Mouse (Mus musculus) heart, embryonic 14.5 days (tissue): Measurements from ENCODE around the gene Asic2. TPM values are rescaled to one million over a fixed set of nuclear protein-coding genes. Genes with fewer than 3 reads are reported as not detected.

ENCODE experiments used
- ATAC-seq: fragments of 200-750 bp; cut with Nextera tagmentation; 2 replicates; pipeline ENCODE4 v1.8.0; 2017; ENCODE audit warnings: low read depth, moderate TSS enrichment; ENCODE audit not compliant: insufficient number of reproducible peaks, insufficient read depth, low FRiP score
- H3K27ac ChIP-seq, 2 experiments: fragments of 200-500 bp in 1 of 2; fragments of 300-500 bp in 1 of 2; sonication (generic) in 1 of 2; replicated peaks in 1 of 2; 2 replicates each; pipeline ENCODE4 v1.5.1; 2012 to 2014; ENCODE audit warnings: low read depth in 2 of 2, low read length in 2 of 2, control low read depth in 1 of 2, mild to moderate bottlenecking in 1 of 2, mixed read lengths in 1 of 2; ENCODE audit not compliant: control insufficient read depth in 1 of 2, insufficient read depth in 1 of 2
- H3K27me3 ChIP-seq: fragments of 300-500 bp; sonication (generic); 2 replicates; pipeline ENCODE4 v1.6.1; 2014; ENCODE audit warnings: mild to moderate bottlenecking, low read length, control low read depth; ENCODE audit not compliant: control insufficient read depth, insufficient read depth
- H3K36me3 ChIP-seq: fragments of 300-500 bp; sonication (generic); 2 replicates; pipeline ENCODE4 v1.6.1; 2014; ENCODE audit warnings: mild to moderate bottlenecking, control low read depth, low read length, mixed read lengths; ENCODE audit not compliant: control insufficient read depth, insufficient read depth
- H3K4me1 ChIP-seq, 2 experiments: fragments of 200-500 bp in 1 of 2; fragments of 300-500 bp in 1 of 2; sonication (generic) in 1 of 2; 2 replicates each; pipeline ENCODE4 v1.6.1; 2012 to 2014; ENCODE audit warnings: low read length in 2 of 2, control low read depth in 1 of 2, mixed read lengths in 1 of 2; ENCODE audit not compliant: control insufficient read depth in 2 of 2, insufficient read depth in 2 of 2
- H3K4me2 ChIP-seq: fragments of 300-500 bp; sonication (generic); 2 replicates; pipeline ENCODE4 v1.6.1; 2014; ENCODE audit warnings: mild to moderate bottlenecking, low read length
- H3K4me3 ChIP-seq, 2 experiments: fragments of 200-500 bp in 1 of 2; fragments of 300-500 bp in 1 of 2; sonication (generic) in 1 of 2; 2 replicates each; pipeline ENCODE4 v1.5.1; 2012 to 2014; ENCODE audit warnings: low read length in 2 of 2, mild to moderate bottlenecking in 2 of 2, control low read depth in 1 of 2, low read depth in 1 of 2, moderate library complexity in 1 of 2; ENCODE audit not compliant: control insufficient read depth in 1 of 2, insufficient read depth in 1 of 2
- H3K9ac ChIP-seq: fragments of 300-500 bp; sonication (generic); 2 replicates; pipeline ENCODE4 v1.6.1; 2014; ENCODE audit warnings: mild to moderate bottlenecking, low read length
- H3K9me3 ChIP-seq: fragments of 300-500 bp; sonication (generic); 2 replicates; pipeline ENCODE4 v1.6.1; 2016; ENCODE audit warnings: low read length, control low read depth; ENCODE audit not compliant: control insufficient read depth
- WGBS: fragments of 180-500 bp; shearing (Covaris S2); extraction: QIAGEN DNeasy Blood & Tissue Kit; methylation state at CpG from one replicate; pipeline ENCODE4 v1.1.7; 2014; 5-methylcytosine and 5-hydroxymethylcytosine counted together
- polyA plus RNA-seq: library from polyadenylated mRNA; unstranded; fragments of >200 nt; fragmentation: Nextera tagmentation; extraction: Ambion mirVana; gene quantifications from 2 replicates; pipeline ENCODE4 v1.2.1, GENCODE M21; 2014

The Asic2 gene
- polyA plus RNA-seq, 1 experiment from 2014 or later, result not detected

DNA sequence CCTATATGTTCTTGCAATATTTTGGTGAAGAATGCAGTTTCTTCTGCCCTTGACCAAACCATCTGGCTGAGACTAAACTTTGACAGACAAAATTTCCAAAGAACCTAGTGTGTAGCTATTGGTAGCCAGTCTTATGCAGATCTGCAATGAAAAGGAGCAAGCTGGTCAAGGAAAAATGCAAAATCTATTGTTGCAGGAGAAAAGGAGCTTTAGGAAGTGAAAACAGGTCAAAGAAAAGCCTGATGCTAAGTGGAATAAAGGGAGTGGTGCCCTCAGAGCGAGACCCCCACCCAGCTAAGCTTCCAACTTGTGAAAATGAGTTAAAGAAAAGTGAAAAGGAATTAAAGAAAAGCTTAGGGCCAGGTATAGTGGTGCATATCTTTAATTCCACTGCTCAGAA is 135.9 kb downstream of the Asic2 start:
- Histone ChIP-seq H3K4me2 (no peak overlapping the region), H3K27ac (no peak overlapping the region), H3K4me3 (no peak overlapping the region), H3K9ac (no peak overlapping the region), H3K4me1 (no peaks in the 10 kb centered on the region), H3K9me3 (no peaks in the 10 kb centered on the region), H3K36me3 (no peaks in the 10 kb centered on the region), H3K27me3 (no peaks in the 10 kb centered on the region)
- no peak for ATAC-seq
- WGBS, result 54% methylated on average over 1 of the region's 1 CpGs

DNA sequence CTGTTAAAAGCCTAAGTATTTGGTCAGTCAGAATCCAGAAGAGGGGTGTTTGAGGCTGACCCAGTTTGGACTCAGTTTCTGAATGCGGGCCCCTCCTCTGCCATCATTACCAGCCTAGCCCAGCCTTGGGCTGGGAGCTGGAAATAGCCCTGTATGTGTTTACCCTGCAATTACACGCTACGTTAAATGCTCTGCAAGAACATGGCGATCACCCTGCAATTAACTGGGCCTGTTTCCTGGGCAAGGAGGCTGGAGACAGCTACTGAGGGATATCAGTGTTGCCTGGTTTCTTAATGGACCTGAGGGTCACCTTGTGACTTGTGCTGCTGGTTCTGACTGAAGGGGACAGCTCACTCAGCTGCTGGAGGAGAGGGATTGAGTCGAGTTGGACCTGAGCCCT is 151.7 kb downstream of the Asic2 start:
- Histone ChIP-seq H3K4me1 (no peaks in the 10 kb centered on the region), H3K9me3 (no peaks in the 10 kb centered on the region), H3K4me3 (no peak overlapping the region), H3K9ac (no peak overlapping the region), H3K36me3 (no peaks in the 10 kb centered on the region), H3K27ac (no peak overlapping the region), H3K27me3 (no peaks in the 10 kb centered on the region), H3K4me2 (no peak overlapping the region)
- no peak for ATAC-seq
- WGBS, result 69% methylated on average over 5 of the region's 5 CpGs

DNA sequence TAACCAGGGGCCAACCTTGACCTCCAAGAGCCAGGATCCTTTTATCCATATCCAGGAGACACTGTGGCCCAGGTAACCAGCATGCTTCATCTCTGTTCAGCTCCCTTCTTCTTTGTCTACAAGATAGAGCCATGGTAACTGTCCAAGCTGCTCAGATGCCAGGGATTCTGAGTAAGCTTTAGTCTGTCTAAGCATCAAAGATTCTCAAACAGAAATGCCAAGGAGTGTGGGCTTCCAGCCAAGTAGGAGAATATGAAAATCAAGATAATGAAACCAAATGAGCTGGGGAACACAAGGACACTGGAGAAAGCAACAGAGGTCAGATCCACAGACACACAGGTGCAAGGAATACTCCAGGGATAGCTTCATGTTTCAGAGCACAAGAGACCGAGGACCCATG is 153.4 kb downstream of the Asic2 start:
- 84% methylated on average over 1 of the region's 1 CpGs for WGBS

GRCm38 (mm10) chr11:81806905-81807659 is 161.2 kb downstream of the Asic2 start:
- Histone ChIP-seq H3K36me3 (no peaks in the 10 kb centered on the region), H3K9me3 (0 out of 2 replicates have a peak, but pooled peaks cover 2% of the 10 kb centered on the region), H3K9ac (no peak overlapping the region), H3K4me1 (0 out of 4 replicates have a peak, but pooled peaks cover 0 to 2% of the 10 kb centered on the region in 2 experiments), H3K4me2 (no peak overlapping the region), H3K27me3 (no peaks in the 10 kb centered on the region), H3K27ac (no peak overlapping the region), H3K4me3 (no peak overlapping the region)
- no peak for ATAC-seq
- 72% methylated on average over 11 of the region's 11 CpGs for WGBS

More for the DNA sequence above, 153.4 kb downstream of the Asic2 start:
- Histone ChIP-seq H3K36me3 (no peaks in the 10 kb centered on the region), H3K9me3 (0 out of 2 replicates have a peak, but pooled peaks cover 2% of the 10 kb centered on the region), H3K4me2 (no peak overlapping the region), H3K4me3 (no peak overlapping the region), H3K27me3 (no peaks in the 10 kb centered on the region), H3K9ac (no peak overlapping the region), H3K4me1 (0 out of 4 replicates have a peak, but pooled peaks cover 0 to 2% of the 10 kb centered on the region in 2 experiments), H3K27ac (no peak overlapping the region)
- no peak for ATAC-seq

GRCm38 (mm10) chr11:81803544-81803943 is 164.7 kb downstream of the Asic2 start:
- no peak for ATAC-seq
- Histone ChIP-seq H3K9ac (no peak overlapping the region), H3K36me3 (no peaks in the 10 kb centered on the region), H3K4me2 (no peak overlapping the region), H3K27ac (no peak overlapping the region), H3K4me1 (no peaks in the 10 kb centered on the region), H3K4me3 (no peak overlapping the region), H3K27me3 (no peaks in the 10 kb centered on the region), H3K9me3 (no peaks in the 10 kb centered on the region)
- WGBS, result 44% methylated on average over 2 of the region's 2 CpGs

GRCm38 (mm10) chr11:81802614-81803013 is 165.6 kb downstream of the Asic2 start:
- Histone ChIP-seq H3K4me3 (no peak overlapping the region), H3K27me3 (no peaks in the 10 kb centered on the region), H3K9me3 (no peaks in the 10 kb centered on the region), H3K36me3 (no peaks in the 10 kb centered on the region), H3K27ac (no peak overlapping the region), H3K9ac (no peak overlapping the region), H3K4me1 (no peaks in the 10 kb centered on the region), H3K4me2 (no peak overlapping the region)
- ATAC-seq, result no peak
- 55% methylated on average over 1 of the region's 1 CpGs for WGBS

- ATAC-seq, result no peak
- H3K36me3 ChIP-seq, result no peaks in the 10 kb centered on the region
- WGBS, result 71% methylated on average over 4 of the region's 4 CpGs
- H3K9ac ChIP-seq, result no peak overlapping the region
- no peak overlapping the region for H3K4me3 ChIP-seq
- H3K4me1 ChIP-seq, result no peaks in the 10 kb centered on the region
- no peaks in the 10 kb centered on the region for H3K9me3 ChIP-seq
- no peaks in the 10 kb centered on the region for H3K27me3 ChIP-seq
- H3K27ac ChIP-seq, result no peak overlapping the region
- H3K4me2 ChIP-seq, result no peak overlapping the region
These were observed 167.4 kb downstream of the Asic2 start for GRCm38 (mm10) chr11:81800899-81801298.

GRCm38 (mm10) chr11:81793588-81793987 is 174.7 kb downstream of the Asic2 start:
- Histone ChIP-seq H3K4me1 (peaks cover 0 to 3% of the 10 kb centered on the region in 2 experiments; a peak in 1 of 4 replicates), H3K27me3 (no peaks in the 10 kb centered on the region), H3K4me3 (no peak overlapping the region), H3K27ac (no peak overlapping the region), H3K36me3 (no peaks in the 10 kb centered on the region), H3K9ac (no peak overlapping the region), H3K4me2 (no peak overlapping the region), H3K9me3 (no peaks in the 10 kb centered on the region)
- ATAC-seq, result no peak
- whole genome bisulfite sequencing, result 57% methylated on average over 2 of the region's 2 CpGs
